Mouse (Mus musculus) heart, embryonic 14.5 days (tissue): ENCODE results near the gene Nup214. TPM values are rescaled to one million over a fixed set of nuclear protein-coding genes. Genes with fewer than 3 reads are reported as not detected.
A peak's percentile ranks its signal among the peaks of the same experiment; 100 is the strongest.

Experiments
- ATAC-seq: fragments of 200-750 bp; cut with Nextera tagmentation; 2 replicates; pipeline ENCODE4 v1.8.0; 2017; ENCODE audit warnings: low read depth, moderate TSS enrichment; ENCODE audit not compliant: insufficient number of reproducible peaks, insufficient read depth, low FRiP score
- H3K27ac ChIP-seq, 2 experiments: fragments of 200-500 bp in 1 of 2; fragments of 300-500 bp in 1 of 2; sonication (generic) in 1 of 2; replicated peaks in 1 of 2; 2 replicates each; pipeline ENCODE4 v1.5.1; 2012 to 2014; ENCODE audit warnings: low read depth in 2 of 2, low read length in 2 of 2, control low read depth in 1 of 2, mild to moderate bottlenecking in 1 of 2, mixed read lengths in 1 of 2; ENCODE audit not compliant: control insufficient read depth in 1 of 2, insufficient read depth in 1 of 2
- H3K27me3 ChIP-seq: fragments of 300-500 bp; sonication (generic); 2 replicates; pipeline ENCODE4 v1.6.1; 2014; ENCODE audit warnings: mild to moderate bottlenecking, low read length, control low read depth; ENCODE audit not compliant: control insufficient read depth, insufficient read depth
- H3K36me3 ChIP-seq: fragments of 300-500 bp; sonication (generic); 2 replicates; pipeline ENCODE4 v1.6.1; 2014; ENCODE audit warnings: mild to moderate bottlenecking, control low read depth, low read length, mixed read lengths; ENCODE audit not compliant: control insufficient read depth, insufficient read depth
- H3K4me1 ChIP-seq, 2 experiments: fragments of 200-500 bp in 1 of 2; fragments of 300-500 bp in 1 of 2; sonication (generic) in 1 of 2; 2 replicates each; pipeline ENCODE4 v1.6.1; 2012 to 2014; ENCODE audit warnings: low read length in 2 of 2, control low read depth in 1 of 2, mixed read lengths in 1 of 2; ENCODE audit not compliant: control insufficient read depth in 2 of 2, insufficient read depth in 2 of 2
- H3K4me2 ChIP-seq: fragments of 300-500 bp; sonication (generic); 2 replicates; pipeline ENCODE4 v1.6.1; 2014; ENCODE audit warnings: mild to moderate bottlenecking, low read length
- H3K4me3 ChIP-seq, 2 experiments: fragments of 200-500 bp in 1 of 2; fragments of 300-500 bp in 1 of 2; sonication (generic) in 1 of 2; 2 replicates each; pipeline ENCODE4 v1.5.1; 2012 to 2014; ENCODE audit warnings: low read length in 2 of 2, mild to moderate bottlenecking in 2 of 2, control low read depth in 1 of 2, low read depth in 1 of 2, moderate library complexity in 1 of 2; ENCODE audit not compliant: control insufficient read depth in 1 of 2, insufficient read depth in 1 of 2
- H3K9ac ChIP-seq: fragments of 300-500 bp; sonication (generic); 2 replicates; pipeline ENCODE4 v1.6.1; 2014; ENCODE audit warnings: mild to moderate bottlenecking, low read length
- H3K9me3 ChIP-seq: fragments of 300-500 bp; sonication (generic); 2 replicates; pipeline ENCODE4 v1.6.1; 2016; ENCODE audit warnings: low read length, control low read depth; ENCODE audit not compliant: control insufficient read depth
- WGBS: fragments of 180-500 bp; shearing (Covaris S2); extraction: QIAGEN DNeasy Blood & Tissue Kit; methylation state at CpG from one replicate; pipeline ENCODE4 v1.1.7; 2014; 5-methylcytosine and 5-hydroxymethylcytosine counted together
- polyA plus RNA-seq: library from polyadenylated mRNA; unstranded; fragments of >200 nt; fragmentation: Nextera tagmentation; extraction: Ambion mirVana; gene quantifications from 2 replicates; pipeline ENCODE4 v1.2.1, GENCODE M21; 2014

The Nup214 gene
- polyA plus RNA-seq, 1 experiment from 2014 or later, result 46.2 TPM

DNA sequence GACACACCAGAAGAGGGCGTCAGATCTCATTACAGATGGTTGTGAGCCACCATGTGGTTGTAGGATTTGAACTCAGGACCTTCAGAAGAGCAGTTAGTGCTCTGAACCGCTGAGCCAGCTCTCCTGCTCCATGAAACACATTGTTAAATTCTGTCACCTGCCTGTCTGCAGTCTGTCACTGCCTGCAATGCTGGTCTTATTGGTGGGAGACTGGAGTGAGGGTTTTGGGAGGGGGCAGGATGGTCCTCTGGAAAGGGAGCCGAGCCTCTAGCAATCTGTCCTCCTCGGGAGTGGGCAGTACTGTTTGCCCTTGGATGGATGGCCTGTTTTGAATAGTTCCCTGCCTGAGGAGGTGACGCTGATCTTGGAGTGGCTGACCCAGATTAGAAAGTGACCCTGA, 69.6 kb downstream of the Nup214 start:
- H3K27ac ChIP-seq, result peak overlapping the region; percentile 28 to 86; a peak in 2 of 4 replicates
- no peaks in the 10 kb centered on the region for H3K27me3 ChIP-seq
- 0 out of 2 replicates have a peak overlapping the region, but pooled peaks have one; percentile 47 for H3K9ac ChIP-seq
- H3K4me1 ChIP-seq, result peaks cover 25 to 48% of the 10 kb centered on the region in 2 experiments
- H3K36me3 ChIP-seq, result peaks cover 80% of the 10 kb centered on the region
- no peaks in the 10 kb centered on the region for H3K9me3 ChIP-seq
- 45% methylated on average over 5 of the region's 5 CpGs for WGBS
- H3K4me3 ChIP-seq, result no peak overlapping the region
- no peak for ATAC-seq
- no peak overlapping the region for H3K4me2 ChIP-seq

DNA sequence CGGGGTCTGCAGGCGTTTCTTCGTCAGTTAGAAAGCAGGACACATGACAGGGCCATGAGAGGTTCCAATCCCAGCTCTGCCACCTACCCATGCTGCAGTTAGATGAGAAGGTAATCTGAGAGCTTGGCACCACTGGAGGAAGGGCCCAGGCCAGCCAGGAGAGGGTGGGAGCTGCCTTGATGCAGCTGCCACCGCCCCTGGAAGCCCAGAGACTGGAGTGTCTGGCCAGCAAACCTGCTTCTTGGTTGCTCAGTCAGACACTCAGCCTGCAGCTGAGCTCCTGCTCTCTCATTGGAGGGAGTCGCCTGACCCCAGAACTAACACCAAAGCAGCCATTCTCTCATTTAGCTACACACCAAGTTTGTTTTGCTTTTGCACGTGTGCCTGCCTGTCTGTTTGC, 71.1 kb downstream of the Nup214 start:
- 44% methylated on average over 6 of the region's 6 CpGs for WGBS
- peak overlapping the region; percentile 28 for H3K9ac ChIP-seq
- peak overlapping the region; percentile 82 to 86 for H3K27ac ChIP-seq

DNA sequence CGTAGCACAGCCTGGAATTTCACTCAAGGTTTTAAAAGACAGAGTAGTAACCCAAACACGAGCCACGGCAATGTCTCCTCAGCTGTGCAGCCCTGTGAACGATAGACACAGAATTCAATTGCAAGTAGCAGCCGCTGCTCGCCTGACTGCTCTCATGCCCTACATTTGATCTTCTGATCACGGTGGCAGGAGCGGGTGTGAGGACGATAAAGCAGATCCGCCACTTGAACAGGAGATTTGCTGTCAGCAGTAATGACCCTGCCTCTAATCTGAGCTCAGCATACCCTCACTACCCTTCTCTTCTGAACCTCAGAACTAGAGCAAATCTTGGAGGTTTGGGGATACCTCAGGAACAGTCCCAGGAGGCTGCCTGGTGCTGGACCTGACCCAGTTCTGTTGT, 71.8 kb downstream of the Nup214 start:
- no peaks in the 10 kb centered on the region for H3K9me3 ChIP-seq
- 44% methylated on average over 10 of the region's 10 CpGs for WGBS

More for the DNA sequence above, 71.1 kb downstream of the Nup214 start:
- peaks cover 80% of the 10 kb centered on the region for H3K36me3 ChIP-seq
- no peak overlapping the region for H3K4me3 ChIP-seq
- H3K9me3 ChIP-seq, result no peaks in the 10 kb centered on the region
- no peaks in the 10 kb centered on the region for H3K27me3 ChIP-seq
- ATAC-seq, result 0 out of 2 replicates have a peak, but pooled peaks have one; percentile 20
- peaks cover 25 to 45% of the 10 kb centered on the region in 2 experiments for H3K4me1 ChIP-seq
- H3K4me2 ChIP-seq, result no peak overlapping the region

DNA sequence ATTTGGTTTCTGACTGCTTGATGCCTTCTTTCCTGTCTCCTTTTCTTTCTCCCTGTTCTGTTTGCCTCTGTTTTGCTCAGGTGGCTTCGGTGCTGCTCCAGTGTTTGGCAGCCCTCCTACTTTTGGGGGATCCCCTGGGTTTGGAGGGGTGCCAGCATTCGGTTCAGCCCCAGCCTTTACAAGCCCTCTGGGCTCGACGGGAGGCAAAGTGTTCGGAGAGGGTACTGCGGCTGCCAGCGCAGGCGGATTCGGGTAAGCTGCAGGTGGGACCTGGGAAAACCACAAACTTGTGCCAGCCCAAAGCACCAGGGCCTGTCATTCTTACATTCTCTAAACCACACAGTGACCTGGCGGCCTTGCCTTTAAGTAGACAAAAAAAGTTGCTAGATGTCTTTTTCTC, 73.1 kb downstream of the Nup214 start:
- H3K36me3 ChIP-seq, result peaks cover 82% of the 10 kb centered on the region
- WGBS, result 78% methylated on average over 10 of the region's 10 CpGs
- H3K27me3 ChIP-seq, result no peaks in the 10 kb centered on the region
- H3K9me3 ChIP-seq, result no peaks in the 10 kb centered on the region
- H3K4me2 ChIP-seq, result no peak overlapping the region
- H3K4me1 ChIP-seq, result peaks cover 25 to 52% of the 10 kb centered on the region in 2 experiments
- peak overlapping the region; percentile 30 for H3K9ac ChIP-seq
- no peak for ATAC-seq
- peak overlapping the region; percentile 53 to 73; a peak in 3 of 4 replicates for H3K27ac ChIP-seq
- H3K4me3 ChIP-seq, result no peak overlapping the region

More for the DNA sequence above, 71.8 kb downstream of the Nup214 start:
- ATAC-seq, result peak; percentile 34; the same call in 1 of the 2 replicates
- Histone ChIP-seq H3K36me3 (peaks cover 82% of the 10 kb centered on the region), H3K27me3 (no peaks in the 10 kb centered on the region), H3K4me2 (0 out of 2 replicates have a peak overlapping the region, but pooled peaks have one; percentile 19), H3K4me3 (no peak overlapping the region), H3K4me1 (peaks cover 25 to 45% of the 10 kb centered on the region in 2 experiments), H3K27ac (peak overlapping the region; percentile 82 to 86), H3K9ac (peak overlapping the region; percentile 52)

DNA sequence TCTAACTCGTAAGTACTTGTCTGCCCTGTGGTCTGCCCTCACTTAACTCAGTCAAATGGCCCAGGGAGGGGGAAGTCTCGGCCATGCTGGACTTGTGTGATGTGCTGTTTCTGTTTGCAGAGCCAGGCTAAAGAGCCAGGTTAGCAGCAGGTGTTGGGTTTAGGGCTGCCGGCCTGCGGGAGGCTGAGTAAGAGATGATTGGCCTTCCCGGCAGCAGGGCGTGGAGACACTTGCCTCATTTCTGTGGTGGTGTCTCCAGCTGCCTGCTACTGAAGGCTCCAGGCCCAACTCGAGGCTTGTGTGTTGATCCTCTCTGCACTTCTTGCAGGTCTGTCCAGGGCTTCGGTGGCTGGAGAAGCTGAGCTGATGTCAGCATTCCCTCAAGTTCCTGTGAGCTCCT, 77.6 kb downstream of the Nup214 start:
- Histone ChIP-seq H3K9me3 (no peaks in the 10 kb centered on the region), H3K9ac (0 out of 2 replicates have a peak overlapping the region, but pooled peaks have one; percentile 8), H3K4me3 (no peak overlapping the region), H3K4me1 (peaks cover 26 to 49% of the 10 kb centered on the region in 2 experiments), H3K36me3 (peaks cover 60% of the 10 kb centered on the region), H3K27me3 (no peaks in the 10 kb centered on the region), H3K27ac (no peak overlapping the region; a peak in 1 of 4 replicates), H3K4me2 (no peak overlapping the region)
- no peak for ATAC-seq
- WGBS, result 60% methylated on average over 8 of the region's 8 CpGs

DNA sequence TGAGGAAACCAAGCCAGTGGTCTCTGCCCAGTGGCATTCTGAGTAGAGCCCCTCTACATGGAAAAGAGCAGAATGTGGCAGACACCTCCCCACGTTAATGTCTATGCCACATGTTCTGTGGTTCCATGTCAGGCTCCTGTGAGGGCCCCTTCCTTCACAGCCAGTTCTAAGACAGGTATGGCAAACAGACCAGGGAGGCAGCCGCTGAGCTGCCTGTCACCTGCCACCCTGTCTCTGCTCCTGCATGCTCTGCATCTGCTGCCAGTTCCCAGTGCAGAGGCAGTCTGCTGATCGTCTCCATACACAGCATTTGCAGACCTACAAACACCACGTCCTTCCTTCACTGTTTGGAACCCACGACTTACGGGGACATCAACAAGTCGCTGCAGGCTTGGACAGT, 78.2 kb downstream of the Nup214 start:
- H3K4me3 ChIP-seq, result no peak overlapping the region
- no peak for ATAC-seq
- WGBS, result 68% methylated on average over 7 of the region's 7 CpGs
- no peak overlapping the region; a peak in 1 of 4 replicates for H3K27ac ChIP-seq
- no peak overlapping the region for H3K4me2 ChIP-seq
- no peaks in the 10 kb centered on the region for H3K27me3 ChIP-seq
- no peak overlapping the region for H3K9ac ChIP-seq
- H3K4me1 ChIP-seq, result peaks cover 26 to 49% of the 10 kb centered on the region in 2 experiments
- peaks cover 56% of the 10 kb centered on the region for H3K36me3 ChIP-seq
- no peaks in the 10 kb centered on the region for H3K9me3 ChIP-seq

DNA sequence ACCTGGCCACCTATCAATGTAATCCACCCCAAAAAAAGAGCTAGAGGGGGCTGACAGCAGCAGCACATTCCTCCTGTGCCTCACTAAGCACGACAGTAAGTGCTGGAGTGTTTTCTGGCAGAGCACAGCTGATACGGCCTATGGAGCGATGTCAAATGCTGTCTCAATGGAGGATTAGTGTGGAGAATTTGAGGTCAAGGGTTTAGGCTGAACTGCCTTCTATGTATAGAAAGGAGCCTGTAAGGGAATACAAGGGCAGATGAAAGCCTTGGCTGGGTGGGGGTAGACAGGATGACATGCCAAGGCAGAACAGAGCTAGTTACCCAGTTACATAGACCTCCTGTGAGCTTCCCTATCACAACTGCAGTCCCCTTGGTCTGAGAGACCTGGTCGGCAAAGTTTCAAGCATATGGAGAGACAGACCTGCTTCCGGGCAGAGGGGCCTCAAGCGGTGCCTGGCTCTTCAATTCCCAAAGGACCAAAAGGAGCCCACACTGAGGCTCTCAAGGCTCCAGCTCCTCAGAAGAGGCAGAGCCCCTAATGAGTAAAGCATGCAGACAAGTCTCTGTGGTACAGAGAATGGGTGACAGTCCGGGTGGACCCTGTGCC, 81.2 kb downstream of the Nup214 start:
- Histone ChIP-seq H3K9me3 (no peaks in the 10 kb centered on the region), H3K36me3 (peaks cover 26% of the 10 kb centered on the region), H3K27me3 (no peaks in the 10 kb centered on the region), H3K4me2 (no peak overlapping the region), H3K4me3 (no peak overlapping the region), H3K4me1 (peaks cover 43 to 61% of the 10 kb centered on the region in 2 experiments), H3K27ac (peak overlapping the region; percentile 84 to 90), H3K9ac (peak overlapping the region; percentile 59; the same call in 1 of the 2 replicates)
- WGBS, result 32% methylated on average over 7 of the region's 7 CpGs
- ATAC-seq, result 0 out of 2 replicates have a peak, but pooled peaks have one; percentile 46
